Mouse (Mus musculus): ENCODE data around the gene U2af1l4. TPM values are rescaled to one million over a fixed set of nuclear protein-coding genes. Genes with fewer than 3 reads are reported as not detected.

Gene U2af1l4
- 82.5 and 85.7 TPM in 2 replicates for polyA plus RNA-seq (2015; fragmentation: Nextera tagmentation; extraction: Ambion mirVana)

- peak within 1 kb of the TSS; percentile 60 for H3K9ac ChIP-seq
- WGBS = under 1% methylated on average over 45 of the region's 45 CpGs
- peak; percentile 87 for ATAC-seq (ENCODE audit: insufficient read depth, low FRiP score, low read depth)
Observed at GRCm38 (mm10) chr7:30563117-30563905, at the start of gene U2af1l4, which contains the start of the genes Gm49396 and Psenen. Gene U2af1l4 (plus strand): TSS chr7:30563301. Gene Gm49396 (plus strand): TSS chr7:30563344. Gene Psenen (minus strand): TSS chr7:30563627.

GRCm38 (mm10) chr7:30515003-30515760, 47.9 kb upstream of the U2af1l4 start:
- WGBS = 56% methylated on average over 24 of the region's 24 CpGs

More at GRCm38 (mm10) chr7:30563117-30563905, at the start of gene U2af1l4, which contains the start of the genes Gm49396 and Psenen:
- H3K36me3 ChIP-seq = peaks cover 9% of the 10 kb centered on the region
- H3K4me3 ChIP-seq (replicated peaks) = peak within 1 kb of the TSS; percentile 88
- H3K27ac ChIP-seq = peak within 1 kb of the TSS; percentile 99
- H3K9me3 ChIP-seq = no peaks in the 10 kb centered on the region
- no peaks in the 10 kb centered on the region for H3K27me3 ChIP-seq (replicated peaks)
- H3K4me1 ChIP-seq = peaks cover 12% of the 10 kb centered on the region; the same call in 1 of the 2 replicates
- peak within 1 kb of the TSS; percentile 70 for H3K4me2 ChIP-seq

DNA sequence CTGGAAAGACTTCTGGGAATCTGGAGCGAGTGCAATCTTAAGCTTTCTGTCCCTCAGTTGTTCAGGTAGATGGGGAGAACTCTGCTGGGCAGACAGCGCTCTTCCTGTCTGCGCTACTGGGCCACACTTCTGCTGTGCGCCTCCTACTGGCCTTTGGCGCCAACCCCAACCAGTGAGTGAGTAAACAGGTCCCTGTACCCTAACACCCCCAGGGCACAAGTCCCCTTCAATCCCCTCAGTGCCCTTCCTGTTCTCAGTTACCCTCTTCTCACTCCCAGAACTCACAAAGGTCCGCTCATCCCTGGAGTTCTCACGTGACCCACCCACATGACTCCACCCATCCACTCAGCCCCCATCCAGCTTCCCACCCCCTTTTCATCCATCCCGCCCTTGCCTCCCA, 44.8 kb upstream of the U2af1l4 start:
- ATAC-seq (ENCODE audit: insufficient read depth, low FRiP score, low read depth) = no peak
- Histone ChIP-seq H3K36me3 (0 out of 2 replicates have a peak, but pooled peaks cover under 1% of the 10 kb centered on the region), H3K27me3 (replicated peaks) (no peaks in the 10 kb centered on the region), H3K4me3 (replicated peaks) (no peak overlapping the region), H3K27ac (no peak overlapping the region), H3K4me2 (no peak overlapping the region), H3K9me3 (no peaks in the 10 kb centered on the region), H3K9ac (no peak overlapping the region), H3K4me1 (no peaks in the 10 kb centered on the region)
- WGBS = 34% methylated on average over 8 of the region's 8 CpGs

More at GRCm38 (mm10) chr7:30515003-30515760, 47.9 kb upstream of the U2af1l4 start:
- no peaks in the 10 kb centered on the region for H3K27me3 ChIP-seq (replicated peaks)
- H3K9me3 ChIP-seq = no peaks in the 10 kb centered on the region
- no peak overlapping the region for H3K27ac ChIP-seq
- H3K9ac ChIP-seq = no peak overlapping the region
- ATAC-seq (ENCODE audit: insufficient read depth, low FRiP score, low read depth) = no peak
- H3K4me2 ChIP-seq = no peak overlapping the region
- no peaks in the 10 kb centered on the region for H3K4me1 ChIP-seq
- no peak overlapping the region for H3K4me3 ChIP-seq (replicated peaks)
- H3K36me3 ChIP-seq = no peaks in the 10 kb centered on the region

DNA sequence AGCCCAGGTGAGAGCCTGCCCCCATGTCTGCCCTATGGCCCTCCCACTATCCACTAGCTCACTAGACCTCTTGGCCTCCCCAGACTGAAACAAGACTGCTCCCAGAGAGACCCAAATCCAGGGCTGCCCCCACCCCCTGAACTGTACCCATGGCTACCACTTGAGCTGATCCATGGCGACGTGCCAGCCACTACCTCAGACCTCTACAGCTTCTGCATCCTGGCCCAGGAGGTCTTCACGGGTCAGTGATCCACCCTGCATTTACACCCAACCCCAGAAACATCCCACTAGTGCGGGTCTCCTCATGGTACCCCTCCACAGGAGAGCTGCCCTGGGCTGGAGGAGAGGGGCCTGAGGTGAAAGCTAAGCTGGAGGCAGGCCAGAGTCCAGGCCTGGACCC, 42.7 kb upstream of the U2af1l4 start:
- Histone ChIP-seq H3K9me3 (no peaks in the 10 kb centered on the region), H3K36me3 (peaks cover 15% of the 10 kb centered on the region; the same call in 1 of the 2 replicates), H3K4me1 (no peaks in the 10 kb centered on the region), H3K9ac (no peak overlapping the region), H3K4me2 (no peak overlapping the region), H3K4me3 (replicated peaks) (no peak overlapping the region), H3K27me3 (replicated peaks) (no peaks in the 10 kb centered on the region), H3K27ac (no peak overlapping the region)
- 81% methylated on average over 4 of the region's 4 CpGs for WGBS
- ATAC-seq (ENCODE audit: insufficient read depth, low FRiP score, low read depth) = no peak

DNA sequence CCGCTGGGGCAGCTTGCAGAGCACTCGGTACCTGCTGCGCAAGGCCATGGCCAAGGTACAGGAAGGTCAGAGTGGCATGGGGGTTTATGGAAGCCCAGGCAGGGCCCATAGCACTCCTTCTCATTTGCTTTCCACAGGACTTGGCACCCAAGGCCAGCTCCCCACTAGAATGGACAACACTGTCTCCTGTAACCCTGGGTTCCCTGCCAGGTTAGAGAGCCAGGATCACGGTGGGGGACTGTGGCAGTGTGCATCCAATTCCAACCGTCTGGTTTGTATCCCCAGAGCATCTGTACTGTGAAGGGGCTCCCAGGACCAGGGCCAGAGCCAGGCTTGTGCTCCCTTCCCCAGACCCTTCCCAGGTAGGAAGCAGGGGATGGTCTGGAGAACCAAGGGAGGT, 42.2 kb upstream of the U2af1l4 start:
- Histone ChIP-seq H3K9ac (no peak overlapping the region), H3K36me3 (peaks cover 15% of the 10 kb centered on the region; the same call in 1 of the 2 replicates), H3K9me3 (no peaks in the 10 kb centered on the region), H3K4me2 (no peak overlapping the region), H3K27ac (no peak overlapping the region), H3K4me3 (replicated peaks) (no peak overlapping the region), H3K27me3 (replicated peaks) (no peaks in the 10 kb centered on the region), H3K4me1 (0 out of 2 replicates have a peak, but pooled peaks cover 1% of the 10 kb centered on the region)
- 69% methylated on average over 5 of the region's 5 CpGs for WGBS
- no peak for ATAC-seq (ENCODE audit: insufficient read depth, low FRiP score, low read depth)

- Histone ChIP-seq H3K4me3 (replicated peaks) (no peak overlapping the region), H3K9me3 (no peaks in the 10 kb centered on the region), H3K9ac (no peak overlapping the region), H3K27me3 (replicated peaks) (no peaks in the 10 kb centered on the region), H3K36me3 (peaks cover 19% of the 10 kb centered on the region), H3K4me1 (peaks cover 14% of the 10 kb centered on the region; the same call in 1 of the 2 replicates), H3K27ac (no peak overlapping the region), H3K4me2 (no peak overlapping the region)
- 92% methylated on average over 10 of the region's 10 CpGs for WGBS
- no peak for ATAC-seq (ENCODE audit: insufficient read depth, low FRiP score, low read depth)
Observed at GRCm38 (mm10) chr7:30522871-30523270, 40.2 kb upstream of the U2af1l4 start.

DNA sequence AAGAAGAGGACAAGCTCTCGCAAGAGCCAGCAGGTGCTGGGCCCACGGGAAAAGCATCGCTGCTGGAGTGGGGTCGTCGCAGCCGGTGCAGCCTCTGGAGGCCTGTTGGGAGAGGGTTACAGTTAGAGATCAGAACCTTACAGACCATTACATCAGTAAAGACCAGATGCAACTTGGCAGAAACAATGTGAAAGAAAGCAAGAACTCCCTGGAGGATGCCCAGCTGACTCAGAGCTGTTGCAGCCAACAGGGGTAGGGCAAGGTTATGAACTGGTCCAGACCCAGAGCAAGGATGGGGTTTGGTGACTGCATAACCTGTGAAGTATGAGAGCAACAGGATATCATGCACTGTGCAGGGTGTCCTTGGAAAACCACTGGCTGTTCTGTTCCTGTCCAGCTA, 38.6 kb upstream of the U2af1l4 start:
- no peak for ATAC-seq (ENCODE audit: insufficient read depth, low FRiP score, low read depth)
- no peak overlapping the region for H3K4me3 ChIP-seq (replicated peaks)
- no peaks in the 10 kb centered on the region for H3K9me3 ChIP-seq
- WGBS = 86% methylated on average over 6 of the region's 6 CpGs
- H3K4me2 ChIP-seq = no peak overlapping the region
- no peak overlapping the region for H3K9ac ChIP-seq
- H3K27me3 ChIP-seq (replicated peaks) = no peaks in the 10 kb centered on the region
- H3K36me3 ChIP-seq = peaks cover 34% of the 10 kb centered on the region
- H3K27ac ChIP-seq = no peak overlapping the region
- peaks cover 14% of the 10 kb centered on the region; the same call in 1 of the 2 replicates for H3K4me1 ChIP-seq

DNA sequence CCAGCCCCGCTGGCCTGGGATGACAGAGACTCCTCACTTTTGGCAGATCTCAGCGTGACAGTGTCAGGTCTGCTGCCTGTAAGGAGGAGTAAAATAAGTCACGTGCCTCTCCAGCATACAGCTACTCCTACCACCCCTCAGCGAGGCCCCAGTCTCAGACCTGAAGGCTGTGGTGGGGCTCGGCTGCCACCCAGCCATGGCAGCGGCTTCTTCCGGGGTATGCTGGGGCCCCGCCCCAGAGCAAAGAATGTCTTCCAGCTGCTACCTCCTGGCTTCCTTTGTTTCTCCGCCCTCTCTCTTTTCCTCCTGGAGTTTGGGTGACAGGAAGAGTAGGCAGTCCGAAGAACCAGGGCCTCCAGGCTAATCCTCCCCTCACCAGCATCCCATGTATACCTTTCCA, 37.1 kb upstream of the U2af1l4 start:
- Histone ChIP-seq H3K27me3 (replicated peaks) (no peaks in the 10 kb centered on the region), H3K4me1 (peaks cover 14% of the 10 kb centered on the region; the same call in 1 of the 2 replicates), H3K9ac (no peak overlapping the region), H3K9me3 (no peaks in the 10 kb centered on the region), H3K36me3 (peaks cover 45% of the 10 kb centered on the region), H3K4me2 (peak overlapping the region; percentile 37), H3K27ac (peak overlapping the region; percentile 26; the same call in 1 of the 2 replicates), H3K4me3 (replicated peaks) (no peak overlapping the region; the same call in 1 of the 2 replicates)
- ATAC-seq (ENCODE audit: insufficient read depth, low FRiP score, low read depth) = no peak
- 30% methylated on average over 10 of the region's 10 CpGs for WGBS

- peaks cover 16% of the 10 kb centered on the region; the same call in 1 of the 2 replicates for H3K4me1 ChIP-seq
- H3K4me3 ChIP-seq (replicated peaks) = no peak overlapping the region; the same call in 1 of the 2 replicates
- no peaks in the 10 kb centered on the region for H3K9me3 ChIP-seq
- no peaks in the 10 kb centered on the region for H3K27me3 ChIP-seq (replicated peaks)
- H3K4me2 ChIP-seq = peak overlapping the region; percentile 37
- H3K9ac ChIP-seq = no peak overlapping the region
- no peak for ATAC-seq (ENCODE audit: insufficient read depth, low FRiP score, low read depth)
- WGBS = 32% methylated on average over 17 of the region's 17 CpGs
- peaks cover 48% of the 10 kb centered on the region for H3K36me3 ChIP-seq
- peak overlapping the region; percentile 26; the same call in 1 of the 2 replicates for H3K27ac ChIP-seq
Observed at GRCm38 (mm10) chr7:30526399-30526798, 36.7 kb upstream of the U2af1l4 start.

GRCm38 (mm10) chr7:30526981-30527380, 36.1 kb upstream of the U2af1l4 start:
- H3K27ac ChIP-seq = no peak overlapping the region
- peaks cover 19% of the 10 kb centered on the region; the same call in 1 of the 2 replicates for H3K4me1 ChIP-seq
- no peak for ATAC-seq (ENCODE audit: insufficient read depth, low FRiP score, low read depth)
- H3K9ac ChIP-seq = no peak overlapping the region
- no peak overlapping the region for H3K4me2 ChIP-seq
- peaks cover 52% of the 10 kb centered on the region for H3K36me3 ChIP-seq
- H3K9me3 ChIP-seq = no peaks in the 10 kb centered on the region
- no peak overlapping the region for H3K4me3 ChIP-seq (replicated peaks)
- no peaks in the 10 kb centered on the region for H3K27me3 ChIP-seq (replicated peaks)
- 68% methylated on average over 14 of the region's 14 CpGs for WGBS

- H3K9ac ChIP-seq = no peak overlapping the region
- ATAC-seq (ENCODE audit: insufficient read depth, low FRiP score, low read depth) = no peak
- H3K27ac ChIP-seq = no peak overlapping the region
- H3K27me3 ChIP-seq (replicated peaks) = no peaks in the 10 kb centered on the region
- no peak overlapping the region for H3K4me3 ChIP-seq (replicated peaks)
- 73% methylated on average over 9 of the region's 9 CpGs for WGBS
- H3K9me3 ChIP-seq = no peaks in the 10 kb centered on the region
- H3K4me1 ChIP-seq = peaks cover 22% of the 10 kb centered on the region; the same call in 1 of the 2 replicates
- no peak overlapping the region for H3K4me2 ChIP-seq
- peaks cover 40% of the 10 kb centered on the region for H3K36me3 ChIP-seq
Observed at GRCm38 (mm10) chr7:30531291-30531815, 31.7 kb upstream of the U2af1l4 start.

All from stomach, embryonic 15.5 days (tissue).